In the genomic region with DNA sequence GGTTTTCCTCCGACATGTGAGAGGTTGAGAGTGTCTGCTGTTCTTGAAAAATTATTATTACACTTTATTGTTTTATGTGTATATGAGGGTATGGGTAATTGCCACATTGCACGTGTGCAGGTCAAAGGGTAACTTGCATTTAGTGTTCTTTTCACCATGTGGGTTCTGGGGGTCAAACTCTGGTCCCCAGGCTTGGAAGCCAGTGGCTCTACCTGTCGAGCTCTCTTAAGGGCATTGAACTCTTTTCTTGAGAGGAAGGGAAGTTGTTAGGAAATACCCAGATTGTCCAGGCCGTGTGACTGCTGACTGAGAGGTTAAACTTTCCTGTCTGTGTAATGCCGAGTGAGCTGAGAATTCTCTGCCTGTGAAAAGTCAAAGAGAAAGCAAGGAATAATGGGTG, we compare ENCODE assay signal across 25 mouse cellular contexts. TPM values are rescaled to one million over a fixed set of nuclear protein-coding genes. Genes with fewer than 3 reads are reported as not detected.
DNase-seq lines count a peak whose midpoint lies in the region; ATAC-seq and TF ChIP-seq lines count a peak whose summit lies in the region.
"Had no signal": no experiment of that assay in that cellular context is flagged by ENCODE, and none has a peak within 500 bp of the region (broad histone marks: within the 10 kb centered on the region; RNA-seq: fewer than 3 reads in every experiment).

No protein-coding gene starts in this region.

- no peaks in the 10 kb centered on the region for H3K36me3 ChIP-seq in liver, adult 2 months (ENCODE audit: control insufficient read depth, insufficient read depth, low read length)
- H3K36me3 ChIP-seq in intestine, embryonic 16.5 days (ENCODE audit: control insufficient read depth, insufficient read depth, low read length): no peaks in the 10 kb centered on the region
- H3K36me3 ChIP-seq in macrophage (ENCODE audit: inconsistent target): no peaks in the 10 kb centered on the region
- H3K36me3 ChIP-seq in hindbrain, embryonic 12.5 days: no peaks in the 10 kb centered on the region
- H3K36me3 ChIP-seq: embryonic facial prominence, embryonic 12.5 days; forebrain, embryonic 15.5 days; G1E had no signal

- peak; percentile 19 for DNase-seq in liver, adult 2 months (ENCODE audit: extremely low read depth, low read depth, low spot score)
- DNase-seq in liver: no peak
- DNase-seq in cerebellum, postnatal 25 days: no peak
- DNase-seq in kidney, postnatal 4 days: no peak
- DNase-seq: adrenal gland, adult 8-10 months; adrenal gland, postnatal 14 days; adrenal gland, postnatal 36 days; B cell, adult 2 months; cerebellum, adult 11 months; cerebellum, adult 18-20 months; cerebellum, adult 8-10 months; cerebellum, adult 9-11 months; cerebellum, postnatal 14 days had no signal

- no peak overlapping the region for H3K27ac ChIP-seq in liver, adult 2 months (replicated peaks; ENCODE audit: insufficient read depth, low read depth, low read length)
- peak overlapping the region; percentile 76 for H3K27ac ChIP-seq in intestine, embryonic 16.5 days (ENCODE audit: low read length)
- H3K27ac ChIP-seq in macrophage: peak overlapping the region; percentile 1; the same call in 1 of the 2 replicates
- no peak overlapping the region for H3K27ac ChIP-seq in hindbrain, embryonic 12.5 days
- H3K27ac ChIP-seq: embryonic facial prominence, embryonic 10.5 days; embryonic facial prominence, embryonic 12.5 days; forebrain, embryonic 13.5 days; forebrain, embryonic 15.5 days had no signal

- WGBS in liver, adult 2 months: 40% methylated on average over 5 of the region's 5 CpGs
- WGBS in intestine, embryonic 16.5 days: 46% methylated on average over 5 of the region's 5 CpGs
- 73% methylated on average over 5 of the region's 5 CpGs for WGBS in macrophage (ENCODE audit: missing documents)
- WGBS in hindbrain, embryonic 12.5 days: 82% methylated on average over 5 of the region's 5 CpGs

- peak; percentile 78 for ATAC-seq in intestine, embryonic 16.5 days
- no peak for ATAC-seq in hindbrain, embryonic 12.5 days (ENCODE audit: low FRiP score)
- ATAC-seq: activated CD4-positive, CD25-positive, alpha-beta regulatory T cell, adult 4 months; CD4-positive, CD25-positive, alpha-beta regulatory T cell, adult 4 months; forebrain, embryonic 13.5 days; forebrain, embryonic 15.5 days; Patski had no signal

- peaks cover 26% of the 10 kb centered on the region for H3K79me2 ChIP-seq in liver, adult 2 months (ENCODE audit: control insufficient read depth, insufficient read depth, low read length)
- peaks cover 72% of the 10 kb centered on the region for H3K79me2 ChIP-seq in macrophage (ENCODE audit: inconsistent target)

- H3K4me3 ChIP-seq in liver, adult 2 months (ENCODE audit: insufficient read depth, low read depth, low read length): no peak overlapping the region
- no peak overlapping the region for H3K4me3 ChIP-seq in intestine, embryonic 16.5 days (ENCODE audit: low read length)
- H3K4me3 ChIP-seq in macrophage (ENCODE audit: inconsistent target): no peak overlapping the region
- H3K4me3 ChIP-seq in hindbrain, embryonic 12.5 days: no peak overlapping the region
- H3K4me3 ChIP-seq: embryonic facial prominence, embryonic 10.5 days; embryonic facial prominence, embryonic 12.5 days; forebrain, embryonic 13.5 days; forebrain, embryonic 15.5 days had no signal

- H3K27me3 ChIP-seq in liver, adult 2 months (ENCODE audit: control insufficient read depth, insufficient read depth, low read length): no peaks in the 10 kb centered on the region
- H3K27me3 ChIP-seq in intestine, embryonic 16.5 days (replicated peaks; ENCODE audit: control insufficient read depth, insufficient read depth, low read length): no peaks in the 10 kb centered on the region
- H3K27me3 ChIP-seq in hindbrain, embryonic 12.5 days: no peaks in the 10 kb centered on the region
- H3K27me3 ChIP-seq: CH12.LX; embryonic facial prominence, embryonic 12.5 days; forebrain, embryonic 13.5 days; forebrain, embryonic 15.5 days; Patski had no signal

- 0 out of 2 replicates have a peak, but pooled peaks cover 4% of the 10 kb centered on the region for H3K9me3 ChIP-seq in intestine, embryonic 16.5 days (ENCODE audit: control insufficient read depth, low read length)
- no peaks in the 10 kb centered on the region for H3K9me3 ChIP-seq in hindbrain, embryonic 12.5 days (replicated peaks)
- H3K9me3 ChIP-seq: embryonic facial prominence, embryonic 10.5 days; embryonic facial prominence, embryonic 12.5 days; forebrain, embryonic 13.5 days; forebrain, embryonic 15.5 days had no signal

- H3K4me1 ChIP-seq in liver, adult 2 months (ENCODE audit: control insufficient read depth, insufficient read depth, low read length): peaks cover 6% of the 10 kb centered on the region
- peaks cover 24% of the 10 kb centered on the region for H3K4me1 ChIP-seq in intestine, embryonic 16.5 days (ENCODE audit: control insufficient read depth, insufficient read depth, low read length)
- H3K4me1 ChIP-seq in hindbrain, embryonic 12.5 days: no peaks in the 10 kb centered on the region
- H3K4me1 ChIP-seq: embryonic facial prominence, embryonic 10.5 days; embryonic facial prominence, embryonic 12.5 days; forebrain, embryonic 13.5 days; forebrain, embryonic 15.5 days had no signal

- no peak overlapping the region for H3K9ac ChIP-seq in liver, adult 2 months (ENCODE audit: low read depth, low read length)
- H3K9ac ChIP-seq in intestine, embryonic 16.5 days (ENCODE audit: low read depth, low read length): peak overlapping the region; percentile 45; the same call in 1 of the 2 replicates
- no peak overlapping the region for H3K9ac ChIP-seq in hindbrain, embryonic 12.5 days
- H3K9ac ChIP-seq: embryonic facial prominence, embryonic 12.5 days; forebrain, embryonic 13.5 days; forebrain, embryonic 15.5 days had no signal

- peak overlapping the region; percentile 6; the same call in 1 of the 2 replicates for H3K4me2 ChIP-seq in intestine, embryonic 16.5 days (ENCODE audit: low read depth, low read length)
- no peak overlapping the region for H3K4me2 ChIP-seq in hindbrain, embryonic 12.5 days (replicated peaks)
- H3K4me2 ChIP-seq: embryonic facial prominence, embryonic 12.5 days; forebrain, embryonic 13.5 days; forebrain, embryonic 15.5 days had no signal

- no peak for TF ChIP-seq CTCF in liver, adult 2 months (IDR thresholded peaks at IDR 0.05; ENCODE audit: low read depth, low read length)

- no peak for TF ChIP-seq POLR2A in liver, adult 2 months (IDR thresholded peaks at IDR 0.05; ENCODE audit: extremely low read depth, insufficient read depth, low read length)

RNA-seq across cellular contexts. Expression of a gene that starts 19.7 kb away (rescaled TPM):
- 17.0 and 19.5 TPM in 2 replicates for total RNA-seq in liver, adult 2 months (2014; rRNA removed)
- polyA plus RNA-seq in liver, adult 2 months (2012; rRNA removed): 2.4 and 2.6 TPM in 2 replicates
- polyA plus RNA-seq in intestine, embryonic 16.5 days (2015; fragmentation: Nextera tagmentation; extraction: Ambion mirVana): 21.9 and 23.1 TPM in 2 replicates
- total RNA-seq in macrophage (2018; cell fraction: chromatin; rRNA removed): 100 to 1,000 TPM; 158 to 476 (median 255) TPM
- total RNA-seq in macrophage (2018; cell fraction: cytosol; rRNA removed): 10 to 100 TPM; 14.5 to 38.4 (median 28.0) TPM
- total RNA-seq in macrophage (2018; cell fraction: nucleus; rRNA removed): 100 to 1,000 TPM in 10 of 26 experiments, 10 to 100 TPM in 16; 30.8 to 247 (median 82.1) TPM
- polyA plus RNA-seq in macrophage (2018): 15.0 to 24.6 TPM (median 23.4 TPM) in 3 replicates
- polyA plus RNA-seq in hindbrain, embryonic 12.5 days (2016; fragmentation: Nextera tagmentation; extraction: Ambion mirVana): 28.4 and 29.3 TPM in 2 replicates
- total RNA-seq: CH12.LX, G1E had no signal
- polyA plus RNA-seq: G1E had no signal

Comparison
In these comparisons a context has a peak if more than half of its experiments do, and no peak if none do; other contexts are left out.
1. H3K27ac ChIP-seq: peak in intestine, embryonic 16.5 days (single experiment) and macrophage (single experiment); none in liver, adult 2 months (single experiment) and hindbrain, embryonic 12.5 days (single experiment).